Mouse (Mus musculus) midbrain, embryonic 12.5 days (tissue): ENCODE measurements around the gene Fgfr1op. TPM values are rescaled to one million over a fixed set of nuclear protein-coding genes. Genes with fewer than 3 reads are reported as not detected.
A peak's percentile ranks its signal among the peaks of the same experiment; 100 is the strongest.
"Not testable (repeated sequence)": the region's sequence is repeated elsewhere in the genome, so short reads cannot be mapped to it uniquely, and the experiment has no call there.

Experiments
- ATAC-seq: fragments of 200-750 bp; cut with Nextera tagmentation; 2 replicates; pipeline ENCODE4 v1.8.0; 2017; ENCODE audit warnings: low read depth, moderate TSS enrichment, moderate library complexity; ENCODE audit not compliant: low FRiP score
- H3K27ac ChIP-seq: fragments of 300-500 bp; sonication (generic); replicated peaks from 2 replicates; pipeline ENCODE4 v1.5.1; 2016; ENCODE audit warnings: mild to moderate bottlenecking
- H3K27me3 ChIP-seq: fragments of 300-500 bp; sonication (generic); 2 replicates; pipeline ENCODE4 v1.6.1; 2016; ENCODE audit warnings: mild to moderate bottlenecking
- H3K36me3 ChIP-seq: fragments of 300-500 bp; sonication (generic); 2 replicates; pipeline ENCODE4 v1.6.1; 2016
- H3K4me1 ChIP-seq: fragments of 300-500 bp; sonication (generic); 2 replicates; pipeline ENCODE4 v1.6.1; 2016
- H3K4me2 ChIP-seq: fragments of 300-500 bp; sonication (generic); replicated peaks from 2 replicates; pipeline ENCODE4 v1.6.1; 2016; ENCODE audit warnings: mild to moderate bottlenecking, moderate library complexity
- H3K4me3 ChIP-seq: fragments of 300-500 bp; sonication (generic); 2 replicates; pipeline ENCODE4 v1.5.1; 2016; ENCODE audit warnings: mild to moderate bottlenecking
- H3K9ac ChIP-seq: fragments of 300-500 bp; sonication (generic); replicated peaks from 2 replicates; pipeline ENCODE4 v1.6.1; 2016; ENCODE audit warnings: mild to moderate bottlenecking, moderate library complexity
- H3K9me3 ChIP-seq: fragments of 300-500 bp; sonication (generic); 2 replicates; pipeline ENCODE4 v1.6.1; 2016; ENCODE audit warnings: mild to moderate bottlenecking
- WGBS: fragments of 180-500 bp; shearing (Covaris S2); methylation state at CpG from one replicate; pipeline ENCODE4 v1.1.7; 2016; 5-methylcytosine and 5-hydroxymethylcytosine counted together
- polyA plus RNA-seq: library from polyadenylated mRNA; unstranded; fragments of >200 nt; fragmentation: Nextera tagmentation; extraction: Ambion mirVana; gene quantifications from 2 replicates; pipeline ENCODE4 v1.2.1, GENCODE M21; 2016

Fgfr1op gene
- polyA plus RNA-seq, 1 experiment from 2014 or later: 46.4 TPM

DNA sequence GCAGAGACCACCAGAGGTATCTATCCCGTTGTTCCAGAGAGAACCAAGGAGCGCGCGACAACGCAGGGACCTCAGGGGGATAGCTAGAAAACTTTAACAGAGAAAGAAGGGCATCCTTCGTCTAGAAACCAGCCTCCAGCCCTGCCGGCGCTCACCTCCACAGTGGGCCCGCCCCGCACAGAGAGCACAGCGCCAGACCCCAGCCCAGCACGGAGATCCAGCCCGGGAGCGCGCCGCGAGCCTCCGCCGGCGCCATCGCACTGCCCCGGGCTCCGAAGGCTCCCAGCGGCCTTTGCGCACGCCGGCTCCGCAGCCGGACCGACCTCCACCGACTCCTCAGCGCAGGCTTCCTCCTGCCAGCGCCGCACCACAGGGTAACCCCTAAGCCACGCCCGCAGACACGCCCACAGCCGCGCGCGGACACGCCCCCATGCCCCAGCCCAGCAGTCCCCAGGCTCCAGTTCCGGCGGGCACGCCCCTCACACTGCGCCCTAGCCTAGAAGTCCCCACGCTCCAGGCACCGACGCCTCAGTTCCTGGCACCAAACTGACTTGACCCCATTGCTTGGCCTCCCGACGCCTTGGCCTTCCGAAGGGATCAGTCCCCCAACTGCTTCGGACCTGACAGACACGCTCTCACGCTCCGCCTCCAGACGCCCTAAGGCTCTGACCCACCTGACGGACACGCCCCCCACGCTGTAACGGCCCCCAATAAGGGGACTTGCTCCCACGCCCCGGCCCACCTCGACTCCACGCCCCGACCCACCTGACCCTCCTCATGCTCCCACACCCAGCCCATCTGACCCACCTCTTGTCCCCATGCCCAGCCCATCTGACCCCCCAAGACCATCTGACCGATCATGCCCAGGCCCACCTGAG lies 17.6 kb upstream of the Fgfr1op start, which contains the start of the genes Gm49673 and Rnaset2a:
Gene Gm49673, minus strand, starts transcription at position 350 of the 878 bp plus-strand sequence.
Gene Rnaset2a, minus strand, starts transcription at position 659 of the 878 bp plus-strand sequence.
- Histone ChIP-seq H3K9ac (peak within 1 kb of the TSS; percentile 63), H3K4me2 (peak within 1 kb of the TSS; percentile 56), H3K4me3 (peak within 1 kb of the TSS; percentile 52)
- not testable (repeated sequence) for H3K36me3 ChIP-seq, H3K9me3 ChIP-seq, H3K27me3 ChIP-seq, H3K27ac ChIP-seq, H3K4me1 ChIP-seq
- WGBS: 1% methylated on average over 51 of the region's 67 CpGs
- peak; percentile 98 for ATAC-seq

DNA sequence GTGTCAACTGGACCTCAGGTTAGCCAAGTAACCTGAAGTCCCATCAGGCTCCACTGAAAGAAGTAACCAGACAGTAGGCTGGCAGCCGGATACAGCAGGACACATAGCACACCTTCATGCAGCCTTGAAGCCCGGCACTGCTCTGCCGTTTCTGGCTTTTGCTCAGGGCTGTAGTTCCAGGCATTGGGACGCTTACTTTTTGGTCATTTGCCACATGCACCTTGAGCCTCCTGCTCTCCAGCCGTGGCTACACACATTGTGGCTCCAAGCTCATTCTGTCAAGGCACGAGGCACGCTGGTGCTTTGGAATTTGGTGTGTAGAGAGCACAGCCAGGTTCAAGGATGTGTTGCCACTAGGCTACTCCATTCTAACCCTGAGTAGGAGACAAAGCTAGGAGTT lies 10.3 kb upstream of the Fgfr1op start:
- not testable (repeated sequence) for H3K4me1 ChIP-seq, H3K27ac ChIP-seq, H3K4me2 ChIP-seq, H3K36me3 ChIP-seq, H3K9ac ChIP-seq, H3K27me3 ChIP-seq, H3K9me3 ChIP-seq, ATAC-seq, H3K4me3 ChIP-seq
- 88% methylated on average over 7 of the region's 7 CpGs for WGBS

DNA sequence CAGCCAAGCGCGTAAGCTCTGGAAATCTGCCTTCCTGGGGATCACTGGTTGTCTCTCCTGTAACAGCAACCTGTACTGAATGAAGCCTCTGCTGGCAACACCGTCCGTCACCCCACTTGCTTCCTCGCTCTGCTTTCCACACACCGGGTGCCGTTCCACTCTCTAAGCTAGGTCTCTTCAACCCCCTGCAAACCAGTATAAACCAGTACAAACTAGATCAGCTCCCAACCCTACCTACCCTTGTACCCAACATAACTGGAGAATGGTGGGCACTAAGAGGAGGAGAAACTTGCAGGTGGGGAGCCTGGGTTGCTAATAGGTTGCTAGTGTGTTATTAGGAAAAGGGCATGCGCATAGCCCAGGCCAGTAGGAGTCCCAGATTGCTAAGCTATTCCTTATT lies 9.3 kb upstream of the Fgfr1op start:
- not testable (repeated sequence) for H3K4me1 ChIP-seq, H3K9ac ChIP-seq, H3K27me3 ChIP-seq, H3K27ac ChIP-seq, ATAC-seq, H3K9me3 ChIP-seq, H3K4me2 ChIP-seq, H3K36me3 ChIP-seq, H3K4me3 ChIP-seq
- WGBS: no CpG with 5 or more reads among the region's 8 CpGs

DNA sequence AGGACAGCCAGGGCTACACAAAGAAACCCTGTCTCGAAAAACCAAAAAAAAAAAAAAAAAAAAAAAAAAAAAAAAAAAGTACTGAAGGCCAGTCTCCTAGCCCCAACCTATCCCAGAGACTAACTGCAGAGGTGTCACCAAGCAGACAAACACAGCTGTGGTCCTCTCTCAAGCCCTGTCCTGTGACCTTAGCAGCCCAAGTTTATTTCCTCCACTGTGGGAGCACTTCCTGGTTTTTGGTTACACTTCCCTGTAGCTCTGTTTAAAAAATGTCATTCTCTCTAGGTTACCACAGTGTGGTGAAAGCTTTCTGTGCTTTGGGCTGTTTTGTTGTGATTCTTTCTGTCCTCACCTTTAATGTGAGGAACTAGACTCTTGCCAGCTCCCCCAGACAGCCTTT lies 6.7 kb upstream of the Fgfr1op start:
- ATAC-seq: not testable (repeated sequence)
- no CpG with 5 or more reads among the region's 1 CpGs for WGBS

DNA sequence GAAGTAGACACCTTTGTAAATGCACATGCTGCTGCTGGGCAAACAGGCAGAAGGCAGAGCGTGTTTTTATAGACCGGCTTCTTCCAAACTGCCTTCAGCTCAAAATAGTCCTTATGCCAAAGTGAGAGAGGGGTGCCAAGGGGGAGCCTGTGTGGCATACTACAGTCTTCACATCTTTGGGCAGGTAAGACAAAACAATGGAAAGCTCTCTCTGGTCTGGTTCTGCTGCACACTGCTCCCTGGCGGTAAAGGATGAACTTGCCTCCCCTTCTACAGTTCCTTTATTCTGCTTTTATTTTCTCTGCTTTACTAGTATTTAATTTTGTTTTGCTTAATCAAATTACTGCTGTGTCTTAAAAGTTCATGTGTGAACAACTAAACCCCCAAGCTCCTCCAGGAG lies 4.3 kb upstream of the Fgfr1op start:
- H3K9ac ChIP-seq, H3K27me3 ChIP-seq, H3K4me1 ChIP-seq, H3K27ac ChIP-seq, ATAC-seq, H3K4me2 ChIP-seq, H3K4me3 ChIP-seq, H3K36me3 ChIP-seq, H3K9me3 ChIP-seq: not testable (repeated sequence)
- 49% methylated on average over 2 of the region's 3 CpGs for WGBS

More for the DNA sequence above, 6.7 kb upstream of the Fgfr1op start:
- H3K36me3 ChIP-seq, H3K9me3 ChIP-seq, H3K4me3 ChIP-seq, H3K4me1 ChIP-seq, H3K27me3 ChIP-seq, H3K4me2 ChIP-seq, H3K9ac ChIP-seq, H3K27ac ChIP-seq: not testable (repeated sequence)

DNA sequence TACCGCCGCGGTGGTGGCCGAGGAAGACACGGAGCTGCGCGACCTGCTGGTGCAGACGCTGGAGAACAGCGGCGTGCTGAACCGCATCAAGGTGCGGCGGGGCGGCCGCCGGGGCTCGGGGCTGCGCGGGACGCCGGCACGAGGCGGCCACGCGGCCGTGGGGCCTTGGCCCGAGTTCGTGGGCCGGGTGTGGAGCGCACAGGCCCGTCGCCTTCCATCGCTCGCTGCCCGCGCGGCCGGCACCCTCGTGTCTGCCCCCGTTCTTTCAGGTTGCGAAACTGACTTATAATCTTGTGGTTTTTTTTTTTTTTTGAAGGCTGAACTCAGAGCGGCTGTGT lies 276 bp downstream of the Fgfr1op start:
- Histone ChIP-seq H3K9ac (peak overlapping the region; percentile 60), H3K4me3 (peak overlapping the region; percentile 54), H3K4me2 (peak overlapping the region; percentile 49), H3K36me3 (peaks cover 16% of the 10 kb centered on the region)
- H3K4me1 ChIP-seq, ATAC-seq, H3K27ac ChIP-seq, H3K9me3 ChIP-seq, H3K27me3 ChIP-seq: not testable (repeated sequence)
- WGBS: 0% methylated on average over 37 of the region's 42 CpGs

DNA sequence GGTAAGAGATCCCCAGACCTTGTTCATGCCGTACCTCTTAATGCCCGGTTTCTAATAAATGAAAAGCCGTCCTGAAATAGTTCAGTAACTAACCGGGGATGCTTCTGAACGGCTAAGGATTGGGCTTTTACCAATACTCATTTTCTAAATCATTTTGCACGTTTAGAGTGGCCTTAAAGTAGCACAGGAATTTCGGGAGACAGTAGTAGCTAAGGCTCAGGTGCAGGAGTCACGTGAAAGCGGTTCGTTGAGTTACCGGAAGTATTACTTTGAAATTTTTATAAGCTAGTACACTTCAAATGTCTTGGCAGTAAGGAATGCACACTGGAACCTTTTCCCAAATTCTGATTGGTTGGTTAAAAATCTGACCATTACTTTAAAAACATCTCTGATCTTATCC lies 676 bp downstream of the Fgfr1op start:
- peak overlapping the region; percentile 60; the same call in 1 of the 2 replicates for H3K9ac ChIP-seq
- not testable (repeated sequence) for ATAC-seq

DNA sequence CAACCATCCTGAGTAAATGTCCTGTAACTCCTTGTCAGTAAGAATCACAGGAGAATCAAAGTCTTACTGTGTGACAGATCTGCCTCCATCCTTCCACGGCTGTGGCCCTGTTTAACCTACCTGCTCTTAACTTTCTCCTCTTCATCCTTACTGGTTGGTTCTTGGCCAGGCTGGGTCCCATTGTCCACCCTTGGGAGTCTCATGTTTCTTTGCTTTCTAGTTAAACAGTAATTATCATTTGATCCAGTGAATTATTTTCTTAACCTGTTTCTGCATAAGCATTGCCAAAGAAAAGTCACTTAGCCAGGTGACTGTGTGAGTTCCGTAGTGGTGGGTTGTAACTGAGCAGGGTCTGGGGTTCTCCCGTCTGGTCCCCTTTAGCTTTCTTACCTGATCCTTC lies 1.2 kb downstream of the Fgfr1op start:
- not testable (repeated sequence) for H3K27me3 ChIP-seq, ATAC-seq, H3K9me3 ChIP-seq, H3K4me1 ChIP-seq, H3K27ac ChIP-seq, H3K9ac ChIP-seq
- H3K36me3 ChIP-seq: peaks cover 23% of the 10 kb centered on the region
- peak overlapping the region; percentile 49 for H3K4me2 ChIP-seq
- WGBS: 57% methylated on average over 2 of the region's 3 CpGs
- H3K4me3 ChIP-seq: peak overlapping the region; percentile 54

More for the DNA sequence above, 676 bp downstream of the Fgfr1op start:
- under 1% methylated on average over 11 of the region's 11 CpGs for WGBS
- H3K27ac ChIP-seq, H3K4me1 ChIP-seq, H3K27me3 ChIP-seq, H3K9me3 ChIP-seq: not testable (repeated sequence)
- Histone ChIP-seq H3K4me3 (peak overlapping the region; percentile 54), H3K36me3 (peaks cover 20% of the 10 kb centered on the region), H3K4me2 (peak overlapping the region; percentile 49)

DNA sequence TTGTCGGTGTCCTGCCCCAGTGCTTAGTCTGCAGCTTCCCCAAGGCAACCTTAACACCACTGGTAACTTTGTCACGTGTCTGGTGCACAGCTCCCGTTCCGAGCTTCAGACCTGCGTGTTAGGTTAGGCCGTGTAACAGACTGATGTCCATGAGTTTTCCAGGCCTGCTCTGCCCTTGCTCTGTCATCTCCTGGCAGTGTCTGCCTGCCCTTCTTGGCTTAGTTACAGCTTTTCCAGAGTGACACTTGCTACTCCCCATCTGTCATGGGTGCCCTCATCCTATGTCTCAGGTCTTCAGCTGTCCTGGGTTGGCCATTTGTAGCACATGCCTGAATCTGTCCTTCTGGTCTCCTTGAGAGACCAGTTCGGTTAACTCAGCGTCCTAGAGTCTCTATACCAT lies 2.1 kb downstream of the Fgfr1op start:
- H3K27me3 ChIP-seq: not testable (repeated sequence)

DNA sequence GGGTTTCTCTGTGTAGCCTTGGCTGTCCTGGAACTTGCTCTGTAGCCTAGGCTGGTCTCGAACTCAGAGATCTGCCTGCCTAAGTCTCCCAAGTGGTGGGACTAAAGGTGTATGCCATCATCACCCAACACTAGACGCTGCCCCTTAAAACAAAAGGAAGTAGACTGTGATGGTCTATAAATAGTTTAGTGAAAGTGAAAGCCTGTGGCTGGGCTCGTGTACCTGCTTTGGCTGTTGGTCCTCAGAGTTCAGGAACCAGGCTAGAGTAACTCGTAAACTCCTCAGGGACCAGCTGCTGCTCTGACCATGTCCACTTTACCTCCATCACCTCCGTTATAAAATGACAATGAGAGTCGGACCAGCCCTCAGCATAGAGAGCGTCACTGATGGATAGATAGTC lies 5.0 kb downstream of the Fgfr1op start:
- Histone ChIP-seq H3K4me3 (no peak overlapping the region), H3K27me3 (no peaks in the 10 kb centered on the region), H3K4me1 (no peaks in the 10 kb centered on the region), H3K36me3 (peaks cover 55% of the 10 kb centered on the region), H3K4me2 (no peak overlapping the region), H3K27ac (no peak overlapping the region), H3K9me3 (no peaks in the 10 kb centered on the region), H3K9ac (no peak overlapping the region)
- no peak for ATAC-seq
- 94% methylated on average over 7 of the region's 7 CpGs for WGBS

More for the DNA sequence above, 2.1 kb downstream of the Fgfr1op start:
- H3K36me3 ChIP-seq: peaks cover 30% of the 10 kb centered on the region
- H3K4me3 ChIP-seq, ATAC-seq, H3K9ac ChIP-seq, H3K27ac ChIP-seq, H3K4me2 ChIP-seq, H3K9me3 ChIP-seq, H3K4me1 ChIP-seq: not testable (repeated sequence)
- 94% methylated on average over 7 of the region's 8 CpGs for WGBS

DNA sequence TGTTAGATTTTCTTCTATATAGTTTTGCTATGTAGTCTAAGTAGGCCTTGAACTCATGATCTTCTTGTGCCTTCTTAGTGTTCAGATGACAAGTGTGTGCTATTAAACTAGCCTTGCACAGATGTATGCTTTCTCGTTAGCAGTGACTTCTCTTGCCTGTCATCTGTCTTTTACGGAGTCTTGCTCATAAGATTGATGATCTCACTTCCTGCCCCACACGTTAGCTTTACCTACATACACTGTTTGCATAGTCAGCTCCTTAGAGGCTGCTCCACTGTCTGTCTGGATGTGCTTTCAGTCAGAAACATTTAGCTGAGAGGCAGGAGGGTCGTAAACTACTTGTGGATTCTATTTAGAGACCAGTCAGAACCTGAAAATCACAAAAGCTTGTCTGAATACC lies 5.8 kb downstream of the Fgfr1op start:
- no peaks in the 10 kb centered on the region for H3K4me1 ChIP-seq
- no peak overlapping the region for H3K4me3 ChIP-seq
- H3K9ac ChIP-seq: no peak overlapping the region
- 85% methylated on average over 4 of the region's 4 CpGs for WGBS
- H3K4me2 ChIP-seq: no peak overlapping the region
- no peak overlapping the region for H3K27ac ChIP-seq
- H3K36me3 ChIP-seq: peaks cover 63% of the 10 kb centered on the region
- ATAC-seq: no peak
- no peaks in the 10 kb centered on the region for H3K9me3 ChIP-seq
- H3K27me3 ChIP-seq: no peaks in the 10 kb centered on the region

DNA sequence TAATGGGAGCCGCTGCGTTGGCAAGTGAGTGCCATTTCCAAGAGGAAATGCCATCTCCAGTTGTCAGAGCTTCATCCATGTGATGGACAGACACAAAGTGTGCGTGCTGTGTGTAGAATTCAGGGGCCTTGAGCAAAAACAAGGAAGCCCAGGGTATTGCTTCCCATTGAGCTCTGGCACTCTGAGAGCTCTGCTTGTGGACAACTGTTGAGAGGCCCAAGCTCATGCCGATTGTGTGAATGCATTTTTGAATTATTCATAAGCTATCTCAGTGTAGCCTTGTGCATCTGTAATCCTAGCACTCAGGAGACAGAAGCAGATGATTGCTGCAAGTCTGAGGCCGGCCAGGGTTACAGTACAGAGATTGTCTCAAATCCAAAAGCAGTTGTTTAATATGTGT lies 11.8 kb downstream of the Fgfr1op start:
- WGBS: 52% methylated on average over 5 of the region's 5 CpGs
- 0 out of 2 replicates have a peak, but pooled peaks have one; percentile 44 for ATAC-seq
- no peaks in the 10 kb centered on the region for H3K27me3 ChIP-seq

More for the DNA sequence above, 11.8 kb downstream of the Fgfr1op start:
- Histone ChIP-seq H3K9me3 (no peaks in the 10 kb centered on the region), H3K4me2 (no peak overlapping the region), H3K36me3 (peaks cover 65% of the 10 kb centered on the region), H3K4me3 (no peak overlapping the region), H3K27ac (peak overlapping the region; percentile 50; the same call in 1 of the 2 replicates), H3K9ac (no peak overlapping the region), H3K4me1 (peaks cover 7% of the 10 kb centered on the region)
